ENCODE assay signal across 14 mouse cellular contexts in genomic region chr8:87734902-87735301, GRCm38 (mm10).
DNase-seq lines count a peak whose midpoint lies in the region; ATAC-seq lines count a peak whose summit lies in the region.
"Had no signal": no experiment of that assay in that cellular context is flagged by ENCODE, and none has a peak within 500 bp of the region (broad histone marks: within the 10 kb centered on the region; RNA-seq: fewer than 3 reads in every experiment).

No protein-coding gene starts in this region.

- 59% methylated on average over 4 of the region's 4 CpGs for WGBS in forebrain, embryonic 10.5 days
- 44% methylated on average over 4 of the region's 4 CpGs for WGBS in forebrain, embryonic 16.5 days
- WGBS in kidney, embryonic 15.5 days, result 54% methylated on average over 4 of the region's 4 CpGs
- 66% methylated on average over 4 of the region's 4 CpGs for WGBS in midbrain, embryonic 10.5 days
- 45% methylated on average over 4 of the region's 4 CpGs for WGBS in stomach, embryonic 16.5 days
- 57% methylated on average over 4 of the region's 4 CpGs for WGBS in liver, embryonic 12.5 days (ENCODE audit: insufficient replicate concordance)

- no peak overlapping the region for H3K4me3 ChIP-seq in forebrain, embryonic 10.5 days
- no peak overlapping the region for H3K4me3 ChIP-seq in forebrain, embryonic 16.5 days (replicated peaks; ENCODE audit: low read length)
- H3K4me3 ChIP-seq in kidney, embryonic 15.5 days (replicated peaks), result no peak overlapping the region
- no peak overlapping the region for H3K4me3 ChIP-seq in midbrain, embryonic 10.5 days
- H3K4me3 ChIP-seq in stomach, embryonic 16.5 days (replicated peaks; ENCODE audit: low read length), result no peak overlapping the region
- no peak overlapping the region for H3K4me3 ChIP-seq in liver, embryonic 12.5 days
- H3K4me3 ChIP-seq: forebrain, embryonic 12.5 days; liver, embryonic 13.5 days had no signal

- no peak for ATAC-seq in forebrain, embryonic 16.5 days
- ATAC-seq in kidney, embryonic 15.5 days (replicated peaks; ENCODE audit: low FRiP score), result no peak
- ATAC-seq in stomach, embryonic 16.5 days (ENCODE audit: insufficient read depth, low FRiP score), result no peak
- no peak for ATAC-seq in liver, embryonic 12.5 days
- ATAC-seq: Patski had no signal

- H3K27ac ChIP-seq in forebrain, embryonic 10.5 days, result peak overlapping the region; percentile 79
- H3K27ac ChIP-seq in forebrain, embryonic 16.5 days (ENCODE audit: low read length), result no peak overlapping the region
- H3K27ac ChIP-seq in kidney, embryonic 15.5 days, result 0 out of 2 replicates have a peak overlapping the region, but pooled peaks have one; percentile 1
- peak overlapping the region; percentile 69 for H3K27ac ChIP-seq in midbrain, embryonic 10.5 days (replicated peaks)
- H3K27ac ChIP-seq in stomach, embryonic 16.5 days (ENCODE audit: low read length), result no peak overlapping the region
- no peak overlapping the region for H3K27ac ChIP-seq in liver, embryonic 12.5 days
- H3K27ac ChIP-seq: forebrain, embryonic 12.5 days; liver, embryonic 13.5 days had no signal

- H3K4me2 ChIP-seq in forebrain, embryonic 16.5 days (ENCODE audit: low read length), result no peak overlapping the region
- H3K4me2 ChIP-seq in kidney, embryonic 15.5 days, result no peak overlapping the region
- H3K4me2 ChIP-seq in stomach, embryonic 16.5 days (ENCODE audit: low read depth, low read length), result no peak overlapping the region
- no peak overlapping the region for H3K4me2 ChIP-seq in liver, embryonic 12.5 days
- H3K4me2 ChIP-seq: forebrain, embryonic 12.5 days; liver, embryonic 13.5 days had no signal

- peaks cover 28% of the 10 kb centered on the region for H3K36me3 ChIP-seq in forebrain, embryonic 10.5 days (replicated peaks)
- no peaks in the 10 kb centered on the region for H3K36me3 ChIP-seq in forebrain, embryonic 16.5 days (ENCODE audit: control insufficient read depth, insufficient read depth)
- H3K36me3 ChIP-seq in kidney, embryonic 15.5 days, result no peaks in the 10 kb centered on the region
- H3K36me3 ChIP-seq in midbrain, embryonic 10.5 days, result peaks cover 33% of the 10 kb centered on the region
- H3K36me3 ChIP-seq in stomach, embryonic 16.5 days (ENCODE audit: control insufficient read depth, insufficient read depth, low read length), result no peaks in the 10 kb centered on the region
- no peaks in the 10 kb centered on the region for H3K36me3 ChIP-seq in liver, embryonic 12.5 days
- H3K36me3 ChIP-seq: liver, embryonic 13.5 days had no signal

- no peaks in the 10 kb centered on the region for H3K9me3 ChIP-seq in forebrain, embryonic 10.5 days
- no peaks in the 10 kb centered on the region for H3K9me3 ChIP-seq in forebrain, embryonic 16.5 days (ENCODE audit: control insufficient read depth, low read length)
- H3K9me3 ChIP-seq in kidney, embryonic 15.5 days (replicated peaks), result no peaks in the 10 kb centered on the region
- H3K9me3 ChIP-seq in midbrain, embryonic 10.5 days (replicated peaks), result no peaks in the 10 kb centered on the region
- no peaks in the 10 kb centered on the region for H3K9me3 ChIP-seq in stomach, embryonic 16.5 days (replicated peaks; ENCODE audit: control insufficient read depth, low read length)
- H3K9me3 ChIP-seq in liver, embryonic 12.5 days (replicated peaks), result no peaks in the 10 kb centered on the region
- H3K9me3 ChIP-seq: forebrain, embryonic 12.5 days; liver, embryonic 13.5 days had no signal

- peaks cover 44% of the 10 kb centered on the region for H3K4me1 ChIP-seq in forebrain, embryonic 10.5 days
- H3K4me1 ChIP-seq in forebrain, embryonic 16.5 days (replicated peaks; ENCODE audit: control insufficient read depth, insufficient read depth, low read length), result peaks cover 21% of the 10 kb centered on the region
- peaks cover 12% of the 10 kb centered on the region for H3K4me1 ChIP-seq in kidney, embryonic 15.5 days
- H3K4me1 ChIP-seq in midbrain, embryonic 10.5 days, result peaks cover 46% of the 10 kb centered on the region
- peaks cover 5% of the 10 kb centered on the region; the same call in 1 of the 2 replicates for H3K4me1 ChIP-seq in stomach, embryonic 16.5 days (ENCODE audit: control insufficient read depth, insufficient read depth, low read length)
- no peaks in the 10 kb centered on the region for H3K4me1 ChIP-seq in liver, embryonic 12.5 days
- H3K4me1 ChIP-seq: liver, embryonic 13.5 days had no signal

- DNase-seq in forebrain, embryonic 10.5 days (ENCODE audit: extremely low spot score, low spot score), result no peak
- DNase-seq in kidney, postnatal 36 days, result no peak
- DNase-seq in midbrain, embryonic 10.5 days (ENCODE audit: low spot score), result no peak
- DNase-seq in lung, postnatal 4 days, result no peak
- DNase-seq: cerebellum, adult 2 months; kidney, postnatal 14 days; liver, embryonic 13.5 days; lung, postnatal 14 days had no signal

- H3K27me3 ChIP-seq in forebrain, embryonic 10.5 days (ENCODE audit: poor library complexity, severe bottlenecking), result no peaks in the 10 kb centered on the region
- no peaks in the 10 kb centered on the region for H3K27me3 ChIP-seq in forebrain, embryonic 16.5 days (replicated peaks; ENCODE audit: control insufficient read depth, insufficient read depth, low read length)
- no peaks in the 10 kb centered on the region for H3K27me3 ChIP-seq in kidney, embryonic 15.5 days
- H3K27me3 ChIP-seq in midbrain, embryonic 10.5 days (ENCODE audit: low read depth, poor library complexity, severe bottlenecking), result no peaks in the 10 kb centered on the region
- no peaks in the 10 kb centered on the region for H3K27me3 ChIP-seq in stomach, embryonic 16.5 days (ENCODE audit: control insufficient read depth, insufficient read depth, low read length)
- H3K27me3 ChIP-seq in liver, embryonic 12.5 days (replicated peaks), result no peaks in the 10 kb centered on the region
- H3K27me3 ChIP-seq: liver, embryonic 13.5 days had no signal

- no peak overlapping the region for H3K9ac ChIP-seq in forebrain, embryonic 16.5 days (replicated peaks; ENCODE audit: low read depth, low read length)
- H3K9ac ChIP-seq in kidney, embryonic 15.5 days, result no peak overlapping the region
- 0 out of 2 replicates have a peak overlapping the region, but pooled peaks have one; percentile 22 for H3K9ac ChIP-seq in stomach, embryonic 16.5 days (ENCODE audit: low read length)
- H3K9ac ChIP-seq in liver, embryonic 12.5 days, result no peak overlapping the region
- H3K9ac ChIP-seq: forebrain, embryonic 12.5 days; liver, embryonic 13.5 days had no signal

Comparison
In these comparisons a context has a peak if more than half of its experiments do, and no peak if none do; other contexts are left out.
1. H3K27ac ChIP-seq: peak in forebrain, embryonic 10.5 days (single experiment), kidney, embryonic 15.5 days (single experiment) and midbrain, embryonic 10.5 days (single experiment); none in forebrain, embryonic 16.5 days (single experiment), stomach, embryonic 16.5 days (single experiment) and liver, embryonic 12.5 days (single experiment).